Mouse (Mus musculus): ENCODE data around the gene Ntrk2. TPM values are rescaled to one million over a fixed set of nuclear protein-coding genes. Genes with fewer than 3 reads are reported as not detected.

Ntrk2 gene
- polyA plus RNA-seq, 1 experiment = 19.1 TPM

DNA sequence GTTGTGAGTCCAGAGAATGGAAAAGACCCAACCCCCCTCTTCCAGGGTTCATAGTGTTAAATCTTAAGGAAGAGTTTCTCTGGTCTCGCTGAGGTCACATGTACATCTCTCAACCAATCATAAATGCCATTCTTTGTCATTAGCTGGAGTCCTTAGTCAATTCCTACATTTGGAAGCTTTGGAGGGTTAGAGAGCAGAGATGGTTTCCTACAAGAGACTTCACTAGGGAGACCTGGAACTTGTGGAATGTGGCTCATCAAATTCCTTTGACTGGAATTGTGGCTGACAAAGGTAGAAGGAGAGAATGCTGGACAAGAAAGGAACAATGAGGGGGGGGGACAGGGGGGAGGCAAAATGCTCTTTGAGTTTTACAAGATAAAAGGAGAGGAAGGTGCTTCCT is 30.5 kb downstream of the Ntrk2 start:
- no peak overlapping the region for H3K4me3 ChIP-seq (replicated peaks; ENCODE audit: extremely low read depth, low read depth, low read length)
- 89% methylated on average over 1 of the region's 1 CpGs for WGBS
- no peaks in the 10 kb centered on the region for H3K4me1 ChIP-seq (ENCODE audit: control insufficient read depth, insufficient read depth, low read length)
- no peak for DNase-seq
- no peak for TF ChIP-seq POLR2A (IDR thresholded peaks at IDR 0.05; ENCODE audit: borderline replicate concordance, extremely low read depth, low read depth, low read length)
- no peak for TF ChIP-seq CTCF (IDR thresholded peaks at IDR 0.05; ENCODE audit: insufficient read depth, low read length)

DNA sequence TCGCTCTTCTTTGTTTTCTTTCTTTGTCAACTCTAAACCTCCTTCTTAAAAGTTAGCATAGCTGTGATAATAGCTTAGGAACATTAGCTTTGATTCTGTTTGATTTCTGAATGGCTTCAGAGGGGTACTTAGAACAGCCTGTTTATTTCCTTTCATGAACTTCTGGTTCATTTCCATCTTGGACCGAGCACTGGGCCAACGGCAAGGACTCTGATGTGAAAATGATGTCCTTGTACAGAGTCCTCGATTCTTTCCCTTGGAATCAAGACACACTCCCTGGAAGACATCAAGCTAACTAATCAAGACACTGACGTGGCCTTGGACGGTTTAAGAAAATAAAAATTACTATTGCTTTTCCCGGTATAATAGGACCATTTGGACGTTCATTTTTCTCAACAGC is 31.7 kb downstream of the Ntrk2 start:
- Histone ChIP-seq H3K4me3 (replicated peaks; ENCODE audit: extremely low read depth, low read depth, low read length) (no peak overlapping the region), H3K4me1 (ENCODE audit: control insufficient read depth, insufficient read depth, low read length) (no peaks in the 10 kb centered on the region)
- TF ChIP-seq POLR2A (IDR thresholded peaks at IDR 0.05; ENCODE audit: borderline replicate concordance, extremely low read depth, low read depth, low read length) = no peak
- TF ChIP-seq CTCF (IDR thresholded peaks at IDR 0.05; ENCODE audit: insufficient read depth, low read length) = no peak
- WGBS = 74% methylated on average over 8 of the region's 8 CpGs
- no peak for DNase-seq

DNA sequence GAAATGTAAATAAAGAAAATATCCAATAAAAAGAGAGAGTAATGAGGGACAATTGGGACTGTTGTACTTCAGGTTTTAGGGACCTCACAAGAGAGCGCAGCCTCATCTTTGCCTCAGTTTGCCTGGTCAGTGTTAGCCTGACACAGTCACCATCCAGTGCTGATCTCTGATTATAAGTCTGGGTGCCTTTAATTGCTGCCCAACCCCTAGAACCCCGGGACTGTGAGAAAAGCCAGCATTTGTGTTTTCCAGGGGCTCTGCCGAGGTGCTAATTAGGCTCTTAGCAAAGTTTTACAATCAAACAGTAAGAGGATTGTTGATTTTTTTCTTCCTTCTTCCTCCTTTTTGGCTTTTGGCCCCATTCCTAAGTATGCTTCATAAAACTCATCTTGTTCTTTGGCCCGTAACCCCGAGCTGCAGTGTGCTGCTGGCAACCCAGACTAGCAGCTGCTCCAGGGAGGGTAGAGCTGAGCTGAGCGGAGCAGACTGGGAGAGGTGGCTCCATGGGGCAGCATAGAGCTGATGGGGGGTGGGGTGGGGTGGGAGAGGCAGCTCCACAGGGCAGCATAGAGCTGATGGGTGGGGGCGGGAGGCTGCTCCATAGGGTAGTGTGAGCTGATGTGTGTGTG is 34.5 kb downstream of the Ntrk2 start:
- Histone ChIP-seq H3K4me1 (ENCODE audit: control insufficient read depth, insufficient read depth, low read length) (no peaks in the 10 kb centered on the region), H3K4me3 (replicated peaks; ENCODE audit: extremely low read depth, low read depth, low read length) (no peak overlapping the region)
- DNase-seq = no peak
- TF ChIP-seq POLR2A (IDR thresholded peaks at IDR 0.05; ENCODE audit: borderline replicate concordance, extremely low read depth, low read depth, low read length) = no peak
- TF ChIP-seq CTCF (IDR thresholded peaks at IDR 0.05; ENCODE audit: insufficient read depth, low read length) = no peak
- WGBS = 37% methylated on average over 7 of the region's 7 CpGs

DNA sequence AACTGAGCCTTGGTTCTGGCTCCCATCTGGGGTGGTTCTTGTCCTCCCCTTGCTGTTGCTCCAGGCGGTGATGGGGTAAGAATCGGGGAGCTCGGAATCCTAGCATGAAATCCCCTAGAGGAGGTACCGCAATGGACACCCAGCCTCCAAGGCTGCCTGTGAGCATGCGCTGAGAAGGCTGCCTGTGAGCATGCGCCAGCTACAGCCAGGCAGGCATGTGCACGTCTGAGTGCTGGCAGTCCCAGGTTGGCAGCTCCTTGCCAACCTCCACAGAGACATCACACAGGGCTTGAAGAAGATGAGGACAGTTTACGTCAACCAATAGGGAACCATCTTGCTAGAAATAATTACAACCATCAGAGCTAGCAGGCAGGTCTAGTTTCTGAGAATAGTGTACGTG is 37.5 kb downstream of the Ntrk2 start:
- WGBS = 87% methylated on average over 9 of the region's 9 CpGs
- TF ChIP-seq CTCF (IDR thresholded peaks at IDR 0.05; ENCODE audit: insufficient read depth, low read length) (no peak), POLR2A (IDR thresholded peaks at IDR 0.05; ENCODE audit: borderline replicate concordance, extremely low read depth, low read depth, low read length) (no peak)
- Histone ChIP-seq H3K4me1 (ENCODE audit: control insufficient read depth, insufficient read depth, low read length) (no peaks in the 10 kb centered on the region), H3K4me3 (replicated peaks; ENCODE audit: extremely low read depth, low read depth, low read length) (no peak overlapping the region)
- DNase-seq = no peak

DNA sequence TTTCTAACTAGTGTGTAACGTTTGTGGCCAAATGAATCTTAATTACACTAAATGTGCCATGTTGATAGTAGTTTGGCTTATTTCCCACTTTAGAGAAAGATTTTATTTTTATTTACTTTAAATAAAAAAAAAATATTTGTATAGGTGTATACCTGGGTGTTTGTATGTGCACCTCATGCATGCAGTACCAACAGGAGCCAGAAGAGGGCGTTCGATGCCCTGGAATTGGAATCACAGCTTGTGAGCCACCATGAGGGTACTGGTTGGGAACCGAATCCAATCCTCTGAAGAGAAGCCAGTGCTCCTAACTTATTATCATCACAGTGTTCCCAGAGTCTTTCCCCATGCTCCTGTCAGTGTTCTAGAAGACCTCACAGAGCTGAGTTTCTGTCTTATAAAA is 42.2 kb downstream of the Ntrk2 start:
- H3K4me1 ChIP-seq (ENCODE audit: control insufficient read depth, insufficient read depth, low read length) = no peaks in the 10 kb centered on the region
- TF ChIP-seq POLR2A (IDR thresholded peaks at IDR 0.05; ENCODE audit: borderline replicate concordance, extremely low read depth, low read depth, low read length) (no peak), CTCF (IDR thresholded peaks at IDR 0.05; ENCODE audit: insufficient read depth, low read length) (no peak)
- no peak for DNase-seq
- H3K4me3 ChIP-seq (replicated peaks; ENCODE audit: extremely low read depth, low read depth, low read length) = no peak overlapping the region
- 87% methylated on average over 4 of the region's 4 CpGs for WGBS

DNA sequence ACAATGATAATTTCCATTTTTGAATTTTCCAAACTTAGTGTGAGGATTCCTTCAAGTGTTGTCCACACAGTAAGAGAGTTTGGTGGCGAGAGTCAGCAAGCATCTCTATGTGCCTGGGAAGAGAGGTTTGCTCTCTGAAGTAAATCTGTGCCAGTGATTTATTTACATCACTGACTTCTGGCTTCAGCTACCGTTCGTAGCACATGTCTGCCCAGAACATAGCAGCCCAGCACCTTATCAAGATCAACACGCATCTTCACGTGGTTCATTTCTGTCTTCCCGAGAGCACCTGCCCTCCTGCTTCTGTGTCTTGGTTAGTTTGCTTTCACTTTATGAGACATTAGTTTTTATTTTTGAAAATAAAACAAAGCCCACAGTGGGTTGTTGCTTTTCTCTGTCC is 47.3 kb downstream of the Ntrk2 start:
- 64% methylated on average over 6 of the region's 6 CpGs for WGBS
- Histone ChIP-seq H3K4me1 (ENCODE audit: control insufficient read depth, insufficient read depth, low read length) (no peaks in the 10 kb centered on the region), H3K4me3 (replicated peaks; ENCODE audit: extremely low read depth, low read depth, low read length) (no peak overlapping the region)
- no peak for TF ChIP-seq POLR2A (IDR thresholded peaks at IDR 0.05; ENCODE audit: borderline replicate concordance, extremely low read depth, low read depth, low read length)
- TF ChIP-seq CTCF (IDR thresholded peaks at IDR 0.05; ENCODE audit: insufficient read depth, low read length) = no peak
- no peak for DNase-seq

DNA sequence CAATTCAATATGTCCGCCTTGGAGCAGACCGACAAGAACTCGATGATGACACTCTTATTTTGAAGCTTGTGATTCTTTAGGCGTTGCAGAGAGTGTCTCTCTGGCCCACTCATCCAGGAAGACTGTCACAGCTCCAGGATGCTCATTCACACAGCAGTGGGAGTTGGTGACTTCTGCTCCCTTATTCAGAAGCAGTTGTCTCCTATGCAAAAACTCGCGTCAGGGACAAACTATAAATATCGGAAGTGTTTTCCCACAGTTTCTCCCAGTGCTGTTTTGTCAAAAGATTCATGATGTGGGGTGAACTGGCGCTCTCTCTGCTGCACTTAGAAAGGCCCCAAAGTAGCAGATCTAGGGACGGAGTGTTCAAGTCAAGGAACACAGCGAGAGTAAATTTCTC is 59.9 kb downstream of the Ntrk2 start:
- 88% methylated on average over 10 of the region's 10 CpGs for WGBS
- Histone ChIP-seq H3K4me3 (replicated peaks; ENCODE audit: extremely low read depth, low read depth, low read length) (no peak overlapping the region), H3K4me1 (ENCODE audit: control insufficient read depth, insufficient read depth, low read length) (no peaks in the 10 kb centered on the region)
- TF ChIP-seq CTCF (IDR thresholded peaks at IDR 0.05; ENCODE audit: insufficient read depth, low read length) (no peak), POLR2A (IDR thresholded peaks at IDR 0.05; ENCODE audit: borderline replicate concordance, extremely low read depth, low read depth, low read length) (no peak)
- DNase-seq = no peak

DNA sequence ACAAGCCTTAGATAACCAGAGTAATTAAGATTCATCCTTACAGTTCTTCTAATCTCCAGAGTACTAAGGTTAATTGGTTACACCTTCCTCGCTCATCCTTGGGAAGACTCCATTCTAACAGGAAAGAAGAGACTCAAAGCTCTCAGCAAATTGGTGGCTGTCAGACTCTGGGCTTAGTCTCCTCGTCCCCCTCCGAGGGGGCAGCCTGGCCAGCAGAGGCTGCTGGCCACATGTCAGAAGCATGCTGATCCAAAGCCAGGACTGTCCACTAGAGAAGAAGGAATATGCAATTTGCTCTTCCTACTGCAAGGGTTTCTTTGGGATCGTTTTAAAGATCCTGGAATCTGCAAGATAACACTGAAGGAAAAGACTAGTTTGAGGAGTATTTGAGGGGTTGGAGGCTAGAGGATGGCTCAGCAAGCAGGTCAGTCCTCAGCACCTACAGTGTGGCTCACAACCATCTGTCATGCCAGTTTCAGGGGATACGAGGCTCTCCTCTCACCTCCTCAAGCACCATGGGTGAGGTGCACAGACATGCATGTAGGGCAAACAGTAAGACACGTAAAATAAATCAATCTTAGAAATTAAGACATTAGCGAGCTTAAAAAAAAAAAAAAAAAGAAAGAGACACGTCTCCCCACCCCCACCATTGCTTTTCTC is 60.5 kb downstream of the Ntrk2 start:
- TF ChIP-seq CTCF (IDR thresholded peaks at IDR 0.05; ENCODE audit: insufficient read depth, low read length) (no peak), POLR2A (IDR thresholded peaks at IDR 0.05; ENCODE audit: borderline replicate concordance, extremely low read depth, low read depth, low read length) (no peak)
- Histone ChIP-seq H3K4me3 (replicated peaks; ENCODE audit: extremely low read depth, low read depth, low read length) (no peak overlapping the region), H3K4me1 (ENCODE audit: control insufficient read depth, insufficient read depth, low read length) (no peaks in the 10 kb centered on the region)
- DNase-seq = no peak
- 73% methylated on average over 8 of the region's 8 CpGs for WGBS

DNA sequence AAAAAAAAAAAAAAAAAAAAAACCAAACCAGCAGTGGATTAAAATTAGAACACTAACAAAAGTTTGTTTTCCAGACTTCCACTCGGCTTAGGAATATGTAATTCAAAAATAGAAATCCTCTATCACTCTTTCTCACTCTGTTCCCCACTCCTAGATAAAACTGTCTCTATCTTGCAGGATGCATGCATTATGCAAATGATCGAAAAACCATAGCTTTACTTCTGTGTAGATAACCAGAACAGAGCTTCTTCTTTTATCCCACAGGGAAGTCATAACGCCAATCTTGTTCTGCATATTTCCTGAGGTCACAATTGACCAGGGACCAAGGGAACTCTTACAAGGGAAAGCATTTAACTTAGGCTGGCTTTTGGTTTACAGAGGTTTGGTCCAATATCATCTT is 76.1 kb downstream of the Ntrk2 start:
- no peaks in the 10 kb centered on the region for H3K4me1 ChIP-seq (ENCODE audit: control insufficient read depth, insufficient read depth, low read length)
- no peak for TF ChIP-seq POLR2A (IDR thresholded peaks at IDR 0.05; ENCODE audit: borderline replicate concordance, extremely low read depth, low read depth, low read length)
- TF ChIP-seq CTCF (IDR thresholded peaks at IDR 0.05; ENCODE audit: insufficient read depth, low read length) = no peak
- DNase-seq = no peak
- H3K4me3 ChIP-seq (replicated peaks; ENCODE audit: extremely low read depth, low read depth, low read length) = no peak overlapping the region
- 75% methylated on average over 3 of the region's 3 CpGs for WGBS

DNA sequence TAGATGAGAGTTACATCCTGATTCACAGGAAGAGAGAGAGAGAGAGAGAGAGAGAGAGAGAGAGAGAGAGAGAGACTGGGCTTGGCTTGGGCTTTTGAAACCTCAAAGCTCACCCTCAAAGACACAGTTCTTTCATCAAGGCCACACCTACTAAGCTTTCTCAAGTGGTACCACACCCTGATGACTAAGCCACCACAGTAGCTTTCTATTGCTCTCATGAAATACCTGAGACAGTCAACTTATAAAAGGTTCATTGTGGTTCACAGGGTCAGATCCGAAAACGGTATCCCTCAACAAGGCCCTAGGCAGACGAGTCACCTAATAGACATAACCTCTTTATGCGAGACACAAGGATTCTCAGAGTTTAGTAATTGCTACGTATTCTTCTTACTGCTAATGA is 76.5 kb downstream of the Ntrk2 start:
- TF ChIP-seq POLR2A (IDR thresholded peaks at IDR 0.05; ENCODE audit: borderline replicate concordance, extremely low read depth, low read depth, low read length) (no peak), CTCF (IDR thresholded peaks at IDR 0.05; ENCODE audit: insufficient read depth, low read length) (no peak)
- H3K4me1 ChIP-seq (ENCODE audit: control insufficient read depth, insufficient read depth, low read length) = no peaks in the 10 kb centered on the region
- DNase-seq = no peak
- 82% methylated on average over 5 of the region's 5 CpGs for WGBS
- no peak overlapping the region for H3K4me3 ChIP-seq (replicated peaks; ENCODE audit: extremely low read depth, low read depth, low read length)

Measured in lung, adult 2 months (tissue).